Mouse (Mus musculus): ENCODE data around the gene Scand1.

- no peak for TF ChIP-seq CTCF (IDR thresholded peaks at IDR 0.05; ENCODE audit: extremely low read depth, insufficient read length, insufficient replicate concordance, low read depth, low read length)
- no peak for TF ChIP-seq POLR2A (IDR thresholded peaks at IDR 0.05; ENCODE audit: low read depth, low read length)
Observed at GRCm38 (mm10) chr2:156314811-156315210, 2.3 kb upstream of the Scand1 start.

All from small intestine, adult 2 months (tissue).